Mouse (Mus musculus) heart, adult 18-20 months (tissue): ENCODE data around the gene Speer4f1. TPM values are rescaled to one million over a fixed set of nuclear protein-coding genes. Genes with fewer than 3 reads are reported as not detected.
"Not testable (repeated sequence)": the region's sequence is repeated elsewhere in the genome, so short reads cannot be mapped to it uniquely, and the experiment has no call there.

ENCODE experiments used
- DNase-seq, 2 experiments: peaks; one replicate each; pipeline ENCODE4 v3.0.0; 2021 to 2022; ENCODE audit warnings: mixed read lengths in 1 of 2
- long read RNA-seq, 2 experiments: library from polyadenylated mRNA; stranded (forward); transcript quantifications; one replicate each; pipeline ENCODE4 v2.0.0; 2021
- total RNA-seq, 2 experiments: library from RNA; stranded (reverse); gene quantifications; 2 replicates each; pipeline ENCODE4 v1.2.3; 2021

The Speer4f1 gene
- not detected for total RNA-seq
- long read RNA-seq, experiment 1, result 0 reads
- long read RNA-seq, experiment 2, result 0 reads

DNA sequence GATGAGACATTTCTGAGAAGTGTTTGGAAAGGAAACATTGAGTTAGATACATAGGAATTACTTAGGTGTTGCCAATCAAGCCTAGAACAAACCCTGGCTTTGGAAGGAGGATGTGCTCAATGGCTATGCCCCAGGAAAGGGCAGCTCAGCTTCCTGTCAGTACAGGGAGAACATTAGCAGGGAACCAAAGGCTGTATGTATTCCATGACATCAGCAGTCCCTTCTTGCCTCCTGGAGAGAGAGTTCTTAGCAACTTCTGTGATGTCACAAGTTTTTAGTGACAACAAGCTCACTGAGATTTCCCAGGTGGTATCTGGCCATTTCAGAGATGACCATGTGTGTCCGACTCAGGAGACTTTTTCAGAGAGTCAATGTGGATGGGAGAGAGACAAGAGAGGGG is at the start of gene Speer4f1:
Speer4f1 (plus strand) TSS at position 301 of the 400 bp plus-strand sequence.
- DNase-seq, result not testable (repeated sequence)

DNA sequence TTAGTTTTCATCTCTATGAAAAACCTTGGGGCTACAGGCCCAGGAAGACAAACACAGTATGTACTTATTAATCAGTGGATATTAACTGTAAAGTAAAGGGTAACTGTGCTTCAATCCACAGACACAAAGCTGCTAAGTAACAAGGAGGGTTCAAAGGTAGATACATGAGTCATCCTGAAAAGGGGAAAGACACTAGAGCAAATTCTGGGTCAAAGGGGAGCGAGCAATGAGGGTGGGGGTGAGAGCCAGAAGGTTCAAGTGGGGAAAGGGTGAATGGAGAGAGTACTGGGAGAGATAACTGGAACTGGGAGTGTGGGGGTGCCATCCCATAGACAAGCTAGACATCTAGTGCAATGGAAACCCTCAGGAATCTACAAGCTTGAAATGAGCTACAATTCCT is 49.0 kb upstream of the Speer4f1 start:
- no peak for DNase-seq

DNA sequence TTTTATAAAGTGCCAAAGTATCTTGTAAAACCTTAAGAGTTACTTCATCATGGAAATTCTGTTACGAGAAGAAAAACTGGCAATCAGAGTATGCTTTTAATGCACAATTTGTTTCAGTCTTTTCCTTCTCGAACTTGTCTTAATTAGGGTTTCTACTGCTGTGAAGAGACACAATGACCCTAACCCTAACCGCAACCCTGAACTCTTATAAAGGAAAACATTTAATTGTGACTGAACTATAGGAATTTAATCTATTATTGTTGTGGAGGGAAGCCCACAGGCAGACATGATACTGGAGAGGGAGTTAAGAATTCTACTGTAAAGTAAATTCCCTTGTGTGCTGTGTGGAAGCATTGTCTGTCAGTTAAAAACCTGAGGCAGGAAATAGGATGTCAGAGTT is 41.2 kb upstream of the Speer4f1 start:
- DNase-seq, result no peak

DNA sequence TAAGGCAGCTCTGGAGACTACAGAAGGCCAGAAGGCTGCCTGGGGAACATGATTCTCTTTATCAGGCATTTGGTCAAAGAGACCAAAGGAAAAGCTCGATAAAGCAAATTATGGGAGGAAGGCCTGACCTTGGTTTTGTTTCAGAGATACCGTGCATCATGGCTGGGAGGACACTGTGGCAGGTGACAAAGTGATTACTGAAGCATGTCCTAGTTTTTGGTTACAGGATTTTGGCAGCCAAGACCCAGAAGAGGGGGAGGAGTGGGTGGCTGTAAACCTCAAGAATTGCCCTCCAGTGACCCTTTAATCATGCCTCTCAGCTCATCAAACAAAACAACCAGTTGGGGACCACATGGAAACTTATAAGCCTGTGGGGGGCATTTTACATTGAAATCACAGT is 39.7 kb upstream of the Speer4f1 start:
- peak; percentile 20 to 31 for DNase-seq

DNA sequence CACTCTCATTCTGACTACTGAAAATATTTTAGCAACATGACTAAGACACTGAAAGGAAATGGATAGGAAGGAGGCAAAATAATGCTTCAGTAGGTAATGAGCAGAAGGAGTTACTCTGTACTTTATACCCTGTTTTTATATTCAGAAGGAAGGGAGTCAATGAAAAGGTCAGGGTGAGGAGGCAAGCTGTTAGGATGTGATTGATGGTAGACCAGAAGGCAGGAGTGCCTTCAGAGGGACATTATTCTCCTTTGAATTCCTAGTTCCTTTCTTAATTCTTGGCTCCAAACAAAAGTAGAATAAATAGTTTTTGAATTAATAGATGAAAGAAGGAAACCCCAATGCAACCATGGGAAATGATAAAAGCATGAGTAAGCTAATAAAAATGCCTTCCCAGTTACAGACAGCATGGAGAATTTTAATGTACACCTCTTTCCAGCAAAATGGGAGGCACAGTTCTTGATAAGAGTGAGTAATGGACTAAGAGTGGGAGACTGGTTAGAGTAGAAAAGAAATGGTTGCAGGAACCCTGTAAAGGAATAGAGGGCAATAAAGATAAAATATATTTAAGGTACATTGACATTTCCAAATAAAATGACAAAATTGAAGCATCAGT is 36.3 kb upstream of the Speer4f1 start:
- DNase-seq, result no peak

DNA sequence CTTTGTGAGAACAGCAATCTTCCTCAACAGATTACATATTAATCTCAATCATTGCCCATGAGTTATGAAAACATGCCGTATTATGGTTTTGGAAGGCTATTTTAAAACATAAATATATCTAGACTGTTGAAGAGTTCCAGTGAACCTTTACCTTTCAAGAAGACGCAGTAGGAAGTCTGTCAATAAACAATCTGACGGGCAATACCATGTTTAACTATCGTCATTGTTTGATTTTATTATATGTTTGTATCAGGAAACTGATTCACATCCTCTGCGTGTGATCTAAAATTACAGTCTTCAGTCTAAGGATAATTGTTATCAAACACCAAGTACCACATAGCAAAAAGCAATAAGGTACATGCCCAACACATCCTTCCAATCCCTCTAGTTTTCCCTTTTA is 21.8 kb upstream of the Speer4f1 start:
- DNase-seq, result no peak

DNA sequence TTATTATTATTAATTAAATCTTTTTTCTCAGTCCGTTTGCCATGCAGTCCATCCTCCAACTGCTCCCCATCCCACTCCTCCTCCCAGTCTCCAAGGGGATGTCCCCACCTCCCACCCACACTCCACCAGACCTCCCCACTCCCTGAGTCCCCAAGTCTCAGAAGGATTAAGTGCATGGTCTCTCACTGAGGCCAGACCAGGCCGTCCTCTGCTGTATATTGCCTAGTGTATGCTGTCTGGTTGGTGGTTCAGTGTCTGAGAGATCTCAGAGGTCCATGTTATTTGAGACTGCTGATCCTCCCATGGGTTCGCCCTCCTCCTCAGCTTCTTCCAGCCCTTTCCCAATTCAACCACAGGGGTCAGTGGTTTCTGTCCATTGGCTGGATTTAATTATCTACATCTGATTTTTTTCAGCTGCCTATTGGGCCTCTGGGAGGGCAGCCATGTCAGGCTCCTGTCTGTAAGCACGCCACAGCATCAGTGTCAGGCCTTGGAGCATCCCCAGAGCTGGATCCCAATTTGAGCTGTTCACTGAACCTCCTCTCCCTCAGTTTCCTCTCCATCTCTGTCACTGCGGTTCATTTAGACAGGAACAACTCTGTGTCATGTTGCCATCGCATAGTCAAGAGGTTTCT is 20.8 kb upstream of the Speer4f1 start:
- no peak for DNase-seq

DNA sequence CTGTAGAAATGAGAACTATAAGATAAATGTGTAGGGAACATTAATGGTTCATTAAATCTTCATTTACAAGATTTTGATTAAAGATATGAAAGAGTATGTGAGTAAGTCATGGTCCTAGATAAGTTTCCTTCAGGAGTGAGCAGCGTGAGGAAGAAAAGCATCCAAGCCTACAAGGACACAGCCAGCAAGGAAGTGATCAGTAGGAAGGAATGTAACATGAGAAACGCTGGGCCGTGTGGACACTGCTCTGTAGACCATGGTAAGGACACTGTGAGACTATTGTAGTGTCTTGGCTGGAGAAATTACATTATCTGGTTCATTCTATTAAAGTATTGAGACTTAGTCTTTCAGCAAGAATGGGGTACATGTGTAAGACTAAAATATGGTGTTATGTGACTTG is 19.2 kb upstream of the Speer4f1 start:
- DNase-seq, result no peak

DNA sequence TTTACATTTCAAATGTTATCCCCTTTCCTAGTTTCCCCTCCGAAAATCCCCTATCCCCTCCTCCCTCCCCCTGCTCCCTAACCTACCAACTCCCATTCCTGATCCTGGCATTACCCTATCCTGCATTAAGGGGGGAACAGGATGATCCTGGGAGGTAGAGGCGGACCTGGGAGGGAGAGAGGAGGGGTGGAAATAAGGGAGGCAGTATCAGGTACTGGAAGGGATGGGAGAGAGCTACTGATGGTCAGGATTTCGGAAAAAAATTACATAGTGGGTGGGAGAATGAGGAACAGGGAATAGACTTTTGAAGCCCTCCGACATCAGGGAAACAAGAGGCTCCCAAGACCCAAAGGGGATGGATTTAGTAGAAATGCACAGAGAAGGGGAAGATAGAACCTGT is 7.8 kb upstream of the Speer4f1 start:
- not testable (repeated sequence) for DNase-seq

DNA sequence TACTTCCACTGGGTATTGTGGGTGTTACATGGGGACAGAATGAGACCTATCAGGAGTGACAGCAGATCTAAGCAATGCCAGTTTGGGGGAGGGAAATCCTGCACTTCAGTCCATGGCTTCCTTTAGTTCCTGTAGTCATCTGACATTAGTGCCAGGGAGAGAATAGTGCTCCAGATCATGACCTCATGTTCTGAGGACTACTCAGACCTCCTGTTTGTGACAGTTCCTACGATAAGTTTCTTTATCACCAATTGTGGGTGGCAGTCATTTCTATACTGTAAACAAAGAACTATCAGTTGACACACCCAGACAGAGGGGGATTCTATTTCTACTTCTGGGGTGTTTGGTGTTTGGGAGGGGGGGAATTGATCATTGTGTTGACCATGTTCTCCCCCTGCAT is 578 bp downstream of the Speer4f1 start:
- no peak for DNase-seq

DNA sequence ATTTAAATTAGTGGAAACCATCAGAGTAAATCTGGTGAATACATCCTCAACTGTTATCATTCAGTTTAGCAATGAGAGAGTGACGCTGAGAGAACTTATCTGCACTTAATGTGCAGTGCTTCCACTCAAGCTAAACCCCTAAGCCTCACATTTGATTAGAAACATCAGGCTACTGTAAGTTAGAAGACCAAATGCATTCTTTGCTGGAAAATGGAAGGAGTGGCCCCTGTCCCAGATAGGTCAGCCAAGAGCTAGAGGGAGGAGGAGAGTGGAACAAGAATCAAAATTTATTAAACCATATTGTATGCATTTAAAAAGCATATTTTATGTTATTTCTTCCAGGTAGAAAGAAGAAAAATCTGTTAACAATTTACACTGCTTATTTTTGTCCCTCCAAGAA is 14.0 kb downstream of the Speer4f1 start:
- DNase-seq, result no peak

DNA sequence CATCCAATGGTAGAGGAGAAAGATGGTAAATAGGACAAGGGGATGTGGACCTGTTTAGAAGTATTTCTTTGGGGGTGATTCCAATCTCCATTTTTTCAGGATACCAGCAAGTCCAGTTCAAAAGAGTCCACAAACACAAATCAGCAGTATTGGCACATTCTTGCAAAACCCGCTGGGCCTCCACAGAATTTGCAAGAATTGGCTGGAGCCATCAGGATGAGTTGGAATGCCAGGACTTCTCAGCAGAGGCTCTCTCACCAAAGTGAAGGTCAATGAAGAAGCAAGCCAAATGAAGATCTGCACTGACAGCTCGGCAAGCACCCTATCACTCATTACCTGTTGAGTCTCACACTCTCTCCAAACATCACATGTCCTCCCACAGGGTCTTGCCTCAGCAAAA is 19.7 kb downstream of the Speer4f1 start:
- DNase-seq, result no peak

DNA sequence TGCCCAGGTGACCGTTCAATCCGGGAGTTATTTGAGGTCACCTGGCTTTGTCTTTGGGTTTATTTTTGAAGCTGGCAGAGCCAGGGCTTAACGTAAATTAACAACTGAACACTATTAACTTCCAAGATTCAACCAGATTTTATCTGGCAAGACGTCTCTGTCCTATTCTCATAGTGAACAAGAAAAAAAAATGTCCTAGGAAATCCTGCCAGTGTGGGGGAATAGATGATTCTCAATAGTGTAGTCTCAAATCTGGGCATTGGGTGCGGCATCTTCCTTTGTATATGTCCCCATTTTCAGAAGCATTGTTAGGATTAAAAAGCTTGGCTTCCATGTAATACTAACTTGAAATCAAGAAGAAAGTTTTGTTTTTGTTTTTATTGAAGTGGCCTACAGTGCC is 20.8 kb downstream of the Speer4f1 start:
- no peak for DNase-seq

- no peak for DNase-seq
Observed at GRCm38 (mm10) chr5:17499873-17500329, 24.0 kb downstream of the Speer4f1 start.

- DNase-seq, result no peak
Observed at GRCm38 (mm10) chr5:17500866-17501265, 25.0 kb downstream of the Speer4f1 start.

DNA sequence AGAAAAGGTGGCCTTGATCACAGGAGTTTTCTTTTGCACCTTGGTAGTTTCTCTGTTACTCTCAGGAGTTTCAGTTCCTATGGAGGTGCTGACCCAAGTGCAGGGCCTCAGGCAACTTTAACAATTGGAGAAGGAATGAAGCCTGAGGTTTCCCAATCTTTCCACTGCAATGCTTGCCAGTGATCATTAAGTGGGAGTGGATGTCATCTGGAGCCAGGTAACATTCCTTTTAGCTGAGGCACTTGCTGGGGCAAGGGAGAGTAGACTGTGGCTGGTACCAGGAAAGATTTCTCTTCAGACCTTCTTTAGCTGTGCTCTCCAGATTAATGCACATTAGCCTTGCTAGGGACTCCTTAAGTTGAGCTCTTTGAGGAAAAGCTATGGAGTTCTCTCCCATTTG is 29.6 kb downstream of the Speer4f1 start:
- DNase-seq, result peak in 1 of 2 experiments; percentile 16

- DNase-seq, result no peak
Observed at GRCm38 (mm10) chr5:17508038-17508437, 32.1 kb downstream of the Speer4f1 start.

Other genes with a start within 250 kb of the Speer4f1 start
- not detected for gene Speer4f2, start 102.9 kb upstream of the Speer4f1 start, total RNA-seq
- 10 to 100 TPM; 15.6 to 18.8 TPM for gene Sema3c, start 98.2 kb downstream of the Speer4f1 start, total RNA-seq